ENCODE assay signal across 10 mouse cellular contexts in genomic region chr11:7199736-7200392, GRCm38 (mm10). TPM values are rescaled to one million over a fixed set of nuclear protein-coding genes. Genes with fewer than 3 reads are reported as not detected.
DNase-seq lines count a peak whose midpoint lies in the region; ATAC-seq and TF ChIP-seq lines count a peak whose summit lies in the region.
"Had no signal": no experiment of that assay in that cellular context is flagged by ENCODE, and none has a peak within 500 bp of the region (broad histone marks: within the 10 kb centered on the region; RNA-seq: fewer than 3 reads in every experiment).

No protein-coding gene starts in this region.

- no peak overlapping the region for H3K27ac ChIP-seq in cortical plate, adult 2 months (ENCODE audit: insufficient read depth, low read length)
- no peak overlapping the region for H3K27ac ChIP-seq in hindbrain, embryonic 15.5 days (replicated peaks)
- H3K27ac ChIP-seq in lung, postnatal 0 days (ENCODE audit: low read length) = no peak overlapping the region
- H3K27ac ChIP-seq: midbrain, embryonic 12.5 days had no signal

- no peak overlapping the region for H3K4me3 ChIP-seq in cortical plate, adult 2 months (ENCODE audit: insufficient read depth, low read length)
- no peak overlapping the region for H3K4me3 ChIP-seq in hindbrain, embryonic 15.5 days
- H3K4me3 ChIP-seq in lung, postnatal 0 days (ENCODE audit: low read depth, low read length) = no peak overlapping the region
- H3K4me3 ChIP-seq: midbrain, embryonic 12.5 days had no signal

- no peak overlapping the region for H3K9ac ChIP-seq in hindbrain, embryonic 15.5 days
- H3K9ac ChIP-seq in lung, postnatal 0 days (replicated peaks; ENCODE audit: low read depth) = no peak overlapping the region
- H3K9ac ChIP-seq: midbrain, embryonic 12.5 days had no signal

- no peak for TF ChIP-seq POLR2A in cortical plate, adult 2 months (IDR thresholded peaks at IDR 0.05; ENCODE audit: extremely low read depth, insufficient read depth, low read length)

- no peaks in the 10 kb centered on the region for H3K4me1 ChIP-seq in cortical plate, adult 2 months (ENCODE audit: control insufficient read depth, insufficient read depth, low read length)
- no peaks in the 10 kb centered on the region for H3K4me1 ChIP-seq in hindbrain, embryonic 15.5 days (replicated peaks)
- H3K4me1 ChIP-seq in lung, postnatal 0 days (ENCODE audit: insufficient read depth, low read depth, low read length) = no peaks in the 10 kb centered on the region

- no peaks in the 10 kb centered on the region for H3K9me3 ChIP-seq in hindbrain, embryonic 15.5 days
- H3K9me3 ChIP-seq in lung, postnatal 0 days (ENCODE audit: low read length) = no peaks in the 10 kb centered on the region
- H3K9me3 ChIP-seq: midbrain, embryonic 12.5 days had no signal

- no peak for TF ChIP-seq EP300 in lung, postnatal 0 days (IDR thresholded peaks at IDR 0.05)

- WGBS in hindbrain, embryonic 15.5 days = 57% methylated on average over 14 of the region's 14 CpGs
- WGBS in lung, postnatal 0 days = 48% methylated on average over 14 of the region's 14 CpGs

- H3K36me3 ChIP-seq in hindbrain, embryonic 15.5 days = no peaks in the 10 kb centered on the region
- no peaks in the 10 kb centered on the region for H3K36me3 ChIP-seq in lung, postnatal 0 days (ENCODE audit: insufficient read depth, low read length)
- H3K36me3 ChIP-seq: G1E; midbrain, embryonic 12.5 days had no signal

- no peaks in the 10 kb centered on the region for H3K27me3 ChIP-seq in hindbrain, embryonic 15.5 days
- H3K27me3 ChIP-seq in lung, postnatal 0 days (replicated peaks; ENCODE audit: insufficient read depth, low read length) = no peaks in the 10 kb centered on the region

- no peak overlapping the region for H3K4me2 ChIP-seq in hindbrain, embryonic 15.5 days
- no peak overlapping the region for H3K4me2 ChIP-seq in lung, postnatal 0 days (replicated peaks; ENCODE audit: low read depth, low read length)
- H3K4me2 ChIP-seq: midbrain, embryonic 12.5 days had no signal

- ATAC-seq in hindbrain, embryonic 15.5 days (ENCODE audit: low FRiP score, low read depth) = 0 out of 2 replicates have a peak, but pooled peaks have one; percentile 8
- no peak for ATAC-seq in lung, postnatal 0 days

- peak; percentile 55 for DNase-seq in cerebellum, adult 9-10 months
- no peak for DNase-seq in cerebellum, adult 11-12 months
- peak; percentile 63 for DNase-seq in right cerebral cortex, adult 18-20 months
- DNase-seq in right cerebral cortex, postnatal 25 days = no peak
- peak; percentile 83 for DNase-seq in lung, postnatal 0 days (ENCODE audit: low spot score)
- DNase-seq in thymus, postnatal 0 days (ENCODE audit: low spot score) = peak; percentile 67

- TF ChIP-seq CTCF in cortical plate, adult 2 months (IDR thresholded peaks at IDR 0.05; ENCODE audit: extremely low read depth, insufficient read depth, low read length) = peak; percentile 58; the same call in 1 of the 2 replicates
- TF ChIP-seq CTCF in lung, postnatal 0 days (IDR thresholded peaks at IDR 0.05) = peak; percentile 85

RNA-seq across cellular contexts. Expression of gene Igfbp1, which starts 2.3 kb away (rescaled TPM):
- polyA plus RNA-seq in cortical plate, adult 2 months (2012; rRNA removed) = 0.17 and 0.26 TPM in 2 replicates
- polyA plus RNA-seq in hindbrain, embryonic 15.5 days (2015; fragmentation: Nextera tagmentation; extraction: Ambion mirVana) = 0.13 and 0.20 TPM in 2 replicates
- 0.23 and 0.69 TPM in 2 replicates for polyA plus RNA-seq in lung, postnatal 0 days (2015; fragmentation: Nextera tagmentation; extraction: Ambion mirVana)
- 0.17 and 0.40 TPM in 2 replicates for polyA plus RNA-seq in thymus, postnatal 0 days (2015; fragmentation: Nextera tagmentation; extraction: Ambion mirVana)
- polyA plus RNA-seq: G1E had no signal

RNA-seq across cellular contexts. Expression of gene Gm11985, which starts 11.5 kb away (rescaled TPM):
- polyA plus RNA-seq in cortical plate, adult 2 months (2012; rRNA removed) = not detected in 2 replicates
- 0.16 TPM in 1 of 2 replicates, not detected in the other for polyA plus RNA-seq in hindbrain, embryonic 15.5 days (2015; fragmentation: Nextera tagmentation; extraction: Ambion mirVana)
- polyA plus RNA-seq in lung, postnatal 0 days (2015; fragmentation: Nextera tagmentation; extraction: Ambion mirVana) = not detected in 2 replicates
- polyA plus RNA-seq in thymus, postnatal 0 days (2015; fragmentation: Nextera tagmentation; extraction: Ambion mirVana) = not detected in 2 replicates
- polyA plus RNA-seq: G1E; midbrain, embryonic 12.5 days had no signal

RNA-seq across cellular contexts. Expression of gene Igfbp3, which starts 13.9 kb away (rescaled TPM):
- polyA plus RNA-seq in cortical plate, adult 2 months (2012; rRNA removed) = 9.7 and 11.1 TPM in 2 replicates
- 18.4 and 19.9 TPM in 2 replicates for polyA plus RNA-seq in hindbrain, embryonic 15.5 days (2015; fragmentation: Nextera tagmentation; extraction: Ambion mirVana)
- 23.7 and 45.9 TPM in 2 replicates for polyA plus RNA-seq in lung, postnatal 0 days (2015; fragmentation: Nextera tagmentation; extraction: Ambion mirVana)
- 28.2 and 30.6 TPM in 2 replicates for polyA plus RNA-seq in thymus, postnatal 0 days (2015; fragmentation: Nextera tagmentation; extraction: Ambion mirVana)
- polyA plus RNA-seq: G1E had no signal

Comparison
In these comparisons a context has a peak if more than half of its experiments do, and no peak if none do; other contexts are left out.
1. DNase-seq: peak in cerebellum, adult 9-10 months (single experiment), right cerebral cortex, adult 18-20 months (single experiment), lung, postnatal 0 days (single experiment) and thymus, postnatal 0 days (single experiment); none in cerebellum, adult 11-12 months (single experiment) and right cerebral cortex, postnatal 25 days (single experiment).